Mouse (Mus musculus) kidney, postnatal 0 days (tissue): ENCODE results near the gene Sh2d4b. TPM values are rescaled to one million over a fixed set of nuclear protein-coding genes. Genes with fewer than 3 reads are reported as not detected.

Source experiments
- ATAC-seq: fragments of 200-750 bp; cut with Nextera tagmentation; replicated peaks from 2 replicates; pipeline ENCODE4 v1.8.0; 2017; ENCODE audit warnings: low read depth, moderate number of reproducible peaks, moderate TSS enrichment, moderate library complexity; ENCODE audit not compliant: low FRiP score
- DNase-seq: peaks from one replicate; pipeline ENCODE4 v3.0.0-alpha.2; 2016; ENCODE audit warnings: low spot score
- H3K27ac ChIP-seq: fragments of 300-500 bp; sonication (generic); 2 replicates; pipeline ENCODE4 v1.5.1; 2014; ENCODE audit warnings: mild to moderate bottlenecking
- H3K27me3 ChIP-seq: fragments of 300-500 bp; sonication (generic); 2 replicates; pipeline ENCODE4 v1.6.1; 2014; ENCODE audit warnings: low read length, mixed read lengths; ENCODE audit not compliant: insufficient read depth
- H3K36me3 ChIP-seq: fragments of 300-500 bp; sonication (generic); 2 replicates; pipeline ENCODE4 v1.6.1; 2014; ENCODE audit warnings: low read length, mixed read lengths; ENCODE audit not compliant: insufficient read depth
- H3K4me1 ChIP-seq: fragments of 300-500 bp; sonication (generic); replicated peaks from 2 replicates; pipeline ENCODE4 v1.6.1; 2014; ENCODE audit warnings: antibody characterized with exemption, low read length, mixed read lengths; ENCODE audit not compliant: insufficient read depth
- H3K4me2 ChIP-seq: fragments of 300-500 bp; sonication (generic); 2 replicates; pipeline ENCODE4 v1.6.1; 2014; ENCODE audit warnings: mild to moderate bottlenecking, low read length, moderate library complexity, mixed read lengths
- H3K4me3 ChIP-seq: fragments of 300-500 bp; sonication (generic); replicated peaks from 2 replicates; pipeline ENCODE4 v1.5.1; 2014; ENCODE audit warnings: low read depth, low read length
- H3K9ac ChIP-seq: fragments of 300-500 bp; sonication (generic); 2 replicates; pipeline ENCODE4 v1.6.1; 2014; ENCODE audit warnings: low read depth, low read length
- H3K9me3 ChIP-seq: fragments of 300-500 bp; sonication (generic); replicated peaks from 2 replicates; pipeline ENCODE4 v1.6.1; 2016; ENCODE audit warnings: low read length, inconsistent platforms, mixed read lengths
- CTCF ChIP-seq: IDR thresholded peaks from 2 replicates; pipeline ENCODE4 v1.5.1; 2016; ENCODE audit warnings: antibody characterized with exemption, low read depth, mild to moderate bottlenecking, moderate library complexity
- WGBS: fragments of 180-500 bp; shearing (Covaris S2); extraction: QIAGEN DNeasy Blood & Tissue Kit; methylation state at CpG from one replicate; pipeline ENCODE4 v1.1.7; 2014; 5-methylcytosine and 5-hydroxymethylcytosine counted together
- polyA plus RNA-seq: library from polyadenylated mRNA; unstranded; fragments of >200 nt; fragmentation: Nextera tagmentation; extraction: Ambion mirVana; gene quantifications from 2 replicates; pipeline ENCODE4 v1.2.1, GENCODE M21; 2015

The Sh2d4b gene
- polyA plus RNA-seq: 0.72 and 1.0 TPM in 2 replicates

GRCm38 (mm10) chr14:40893196-40893595 is at the start of gene Sh2d4b:
Gene Sh2d4b (minus strand): TSS chr14:40893266.
- H3K4me1 ChIP-seq: 0 out of 2 replicates have a peak, but pooled peaks cover 10% of the 10 kb centered on the region
- peak within 1 kb of the TSS; percentile 49; the same call in 1 of the 2 replicates for H3K4me2 ChIP-seq
- H3K27me3 ChIP-seq: no peaks in the 10 kb centered on the region
- H3K27ac ChIP-seq: 0 out of 2 replicates have a peak within 1 kb of the TSS, but pooled peaks have one; percentile 11
- no peak for DNase-seq
- H3K36me3 ChIP-seq: no peaks in the 10 kb centered on the region
- ATAC-seq: no peak
- WGBS: 63% methylated on average over 3 of the region's 3 CpGs
- no peaks in the 10 kb centered on the region for H3K9me3 ChIP-seq
- H3K4me3 ChIP-seq: no peak within 1 kb of the TSS
- TF ChIP-seq CTCF: no peak
- no peak within 1 kb of the TSS for H3K9ac ChIP-seq

GRCm38 (mm10) chr14:40942429-40942828 is 49.4 kb upstream of the Sh2d4b start:
- Histone ChIP-seq H3K27ac (no peak overlapping the region), H3K4me1 (peaks cover 5% of the 10 kb centered on the region; the same call in 1 of the 2 replicates), H3K27me3 (no peaks in the 10 kb centered on the region), H3K9ac (no peak overlapping the region), H3K36me3 (no peaks in the 10 kb centered on the region), H3K4me3 (no peak overlapping the region), H3K4me2 (no peak overlapping the region), H3K9me3 (no peaks in the 10 kb centered on the region)
- no peak for TF ChIP-seq CTCF
- 81% methylated on average over 2 of the region's 2 CpGs for WGBS
- ATAC-seq (no peak), DNase-seq (no peak)

- Histone ChIP-seq H3K27ac (no peak overlapping the region), H3K4me1 (peaks cover 33% of the 10 kb centered on the region), H3K4me3 (no peak overlapping the region), H3K9ac (no peak overlapping the region), H3K4me2 (no peak overlapping the region), H3K36me3 (no peaks in the 10 kb centered on the region), H3K9me3 (no peaks in the 10 kb centered on the region), H3K27me3 (no peaks in the 10 kb centered on the region)
- ATAC-seq: no peak
- TF ChIP-seq CTCF: no peak
- 74% methylated on average over 11 of the region's 11 CpGs for WGBS
- no peak for DNase-seq
Observed at GRCm38 (mm10) chr14:40938380-40938987, 45.4 kb upstream of the Sh2d4b start.

- H3K9ac ChIP-seq: no peak overlapping the region
- DNase-seq (no peak), ATAC-seq (peak; percentile 50; the same call in 1 of the 2 replicates)
- no peaks in the 10 kb centered on the region for H3K27me3 ChIP-seq
- no peak overlapping the region for H3K4me2 ChIP-seq
- H3K36me3 ChIP-seq: no peaks in the 10 kb centered on the region
- no peak overlapping the region for H3K27ac ChIP-seq
- H3K4me3 ChIP-seq: no peak overlapping the region
- WGBS: 36% methylated on average over 4 of the region's 4 CpGs
- TF ChIP-seq CTCF: no peak
- H3K4me1 ChIP-seq: peaks cover 45% of the 10 kb centered on the region
- H3K9me3 ChIP-seq: no peaks in the 10 kb centered on the region
Observed at GRCm38 (mm10) chr14:40937052-40937451, 44.0 kb upstream of the Sh2d4b start.

GRCm38 (mm10) chr14:40935481-40935880 is 42.4 kb upstream of the Sh2d4b start:
- Histone ChIP-seq H3K4me1 (peaks cover 60% of the 10 kb centered on the region), H3K27ac (no peak overlapping the region)
- no peak for DNase-seq

GRCm38 (mm10) chr14:40935054-40935453 is 42.0 kb upstream of the Sh2d4b start:
- Histone ChIP-seq H3K36me3 (no peaks in the 10 kb centered on the region), H3K4me3 (no peak overlapping the region), H3K27me3 (no peaks in the 10 kb centered on the region), H3K4me1 (peaks cover 63% of the 10 kb centered on the region), H3K27ac (no peak overlapping the region), H3K4me2 (no peak overlapping the region), H3K9ac (no peak overlapping the region), H3K9me3 (no peaks in the 10 kb centered on the region)
- DNase-seq: no peak
- ATAC-seq: no peak
- 63% methylated on average over 2 of the region's 2 CpGs for WGBS
- TF ChIP-seq CTCF: no peak

More at GRCm38 (mm10) chr14:40935481-40935880, 42.4 kb upstream of the Sh2d4b start:
- no peak overlapping the region for H3K4me2 ChIP-seq
- no peak for ATAC-seq
- H3K4me3 ChIP-seq: no peak overlapping the region
- H3K27me3 ChIP-seq: no peaks in the 10 kb centered on the region
- TF ChIP-seq CTCF: no peak
- WGBS: 83% methylated on average over 1 of the region's 1 CpGs
- H3K9me3 ChIP-seq: no peaks in the 10 kb centered on the region
- no peaks in the 10 kb centered on the region for H3K36me3 ChIP-seq
- no peak overlapping the region for H3K9ac ChIP-seq

GRCm38 (mm10) chr14:40933328-40933727 is 40.3 kb upstream of the Sh2d4b start:
- DNase-seq (no peak), ATAC-seq (no peak)
- H3K4me3 ChIP-seq: no peak overlapping the region
- TF ChIP-seq CTCF: no peak
- no peaks in the 10 kb centered on the region for H3K27me3 ChIP-seq
- 54% methylated on average over 7 of the region's 7 CpGs for WGBS
- H3K9me3 ChIP-seq: no peaks in the 10 kb centered on the region
- peaks cover 80% of the 10 kb centered on the region for H3K4me1 ChIP-seq
- H3K9ac ChIP-seq: no peak overlapping the region
- H3K27ac ChIP-seq: 0 out of 2 replicates have a peak overlapping the region, but pooled peaks have one; percentile 5
- H3K36me3 ChIP-seq: no peaks in the 10 kb centered on the region
- no peak overlapping the region for H3K4me2 ChIP-seq
